Comparison of ENCODE assay signal across 9 mouse cellular contexts in genomic region chr11:81152021-81152385, GRCm38 (mm10).
A peak's percentile ranks its signal among the peaks of the same experiment; 100 is the strongest.
DNase-seq lines count a peak whose midpoint lies in the region; ATAC-seq and TF ChIP-seq lines count a peak whose summit lies in the region.
"Had no signal": no experiment of that assay in that cellular context is flagged by ENCODE, and none has a peak within 500 bp of the region (broad histone marks: within the 10 kb centered on the region; RNA-seq: fewer than 3 reads in every experiment).

No protein-coding gene starts in this region.

- no peaks in the 10 kb centered on the region for H3K4me1 ChIP-seq in G1E (ENCODE audit: insufficient read depth, low read depth, low read length)
- peaks cover 8 to 23% of the 10 kb centered on the region in 2 experiments; a peak in 3 of 4 replicates for H3K4me1 ChIP-seq in heart, embryonic 14.5 days (ENCODE audit: control insufficient read depth in 2 of 2, insufficient read depth in 2 of 2, low read length in 2 of 2)
- H3K4me1 ChIP-seq in stomach, embryonic 15.5 days = peaks cover 23% of the 10 kb centered on the region

- TF ChIP-seq CTCF in G1E (IDR thresholded peaks at IDR 0.05; ENCODE audit: low read depth, low read length) = no peak

- WGBS in heart, embryonic 14.5 days = under 1% methylated on average over 35 of the region's 42 CpGs
- WGBS in stomach, embryonic 15.5 days = under 1% methylated on average over 41 of the region's 42 CpGs

- peak overlapping the region; percentile 48 for H3K9ac ChIP-seq in heart, embryonic 14.5 days (ENCODE audit: low read length)
- no peak overlapping the region for H3K9ac ChIP-seq in stomach, embryonic 15.5 days

- H3K9me3 ChIP-seq in G1E (replicated peaks) = peaks cover 79% of the 10 kb centered on the region
- H3K9me3 ChIP-seq in heart, embryonic 14.5 days (ENCODE audit: control insufficient read depth, low read length) = no peaks in the 10 kb centered on the region
- H3K9me3 ChIP-seq in stomach, embryonic 15.5 days = no peaks in the 10 kb centered on the region

- peak overlapping the region; percentile 9; the same call in 1 of the 2 replicates for H3K4me3 ChIP-seq in G1E (ENCODE audit: low read depth, low read length)
- H3K4me3 ChIP-seq in heart, embryonic 14.5 days (ENCODE audit: control insufficient read depth in 1 of 2, insufficient read depth in 1 of 2, low read depth in 1 of 2, low read length in 2 of 2) = peak overlapping the region; percentile 48 to 53
- peak overlapping the region; percentile 46 for H3K4me3 ChIP-seq in stomach, embryonic 15.5 days (replicated peaks)
- H3K4me3 ChIP-seq: erythroblast, embryonic 14.5 days had no signal

- H3K36me3 ChIP-seq in G1E (replicated peaks) = no peaks in the 10 kb centered on the region
- no peaks in the 10 kb centered on the region for H3K36me3 ChIP-seq in heart, embryonic 14.5 days (ENCODE audit: control insufficient read depth, insufficient read depth, low read length)
- H3K36me3 ChIP-seq in stomach, embryonic 15.5 days = no peaks in the 10 kb centered on the region

- peak; percentile 22 to 65 for DNase-seq in adrenal gland, adult (ENCODE audit: inconsistent age in 2 of 2, low spot score in 1 of 2)
- no peak for DNase-seq in adrenal gland, adult 8-10 months
- no peak for DNase-seq in G1E (ENCODE audit: low spot score)
- DNase-seq in embryo, embryonic 11.5 days (ENCODE audit: low read depth, low spot score) = peak; percentile 37
- peak; percentile 67 to 81 for DNase-seq in layer of hippocampus, postnatal 10 days (ENCODE audit: low spot score in 2 of 2)
- DNase-seq in lung, postnatal 4 days = peak; percentile 24 to 53

- peak overlapping the region; percentile 90 for H3K4me2 ChIP-seq in heart, embryonic 14.5 days (ENCODE audit: low read length)
- H3K4me2 ChIP-seq in stomach, embryonic 15.5 days = peak overlapping the region; percentile 95

- H3K27me3 ChIP-seq in G1E (ENCODE audit: insufficient read depth, low read length) = no peaks in the 10 kb centered on the region
- H3K27me3 ChIP-seq in heart, embryonic 14.5 days (ENCODE audit: control insufficient read depth, insufficient read depth, low read length) = peaks cover 81% of the 10 kb centered on the region
- H3K27me3 ChIP-seq in stomach, embryonic 15.5 days (replicated peaks) = peaks cover 59% of the 10 kb centered on the region

- H3K27ac ChIP-seq in heart, embryonic 14.5 days (replicated peaks in 1 of 2; ENCODE audit: control insufficient read depth in 1 of 2, insufficient read depth in 1 of 2, low read depth in 2 of 2, low read length in 2 of 2) = no peak overlapping the region
- no peak overlapping the region for H3K27ac ChIP-seq in stomach, embryonic 15.5 days

- no peak for ATAC-seq in G1E (ENCODE audit: extremely low read depth, insufficient number of reproducible peaks, low FRiP score, poor library complexity, severe bottlenecking)
- ATAC-seq in heart, embryonic 14.5 days (ENCODE audit: insufficient number of reproducible peaks, insufficient read depth, low FRiP score, low read depth) = no peak
- ATAC-seq in stomach, embryonic 15.5 days (ENCODE audit: insufficient read depth, low FRiP score, low read depth) = no peak

Comparison
In these comparisons a context has a peak if more than half of its experiments do, and no peak if none do; other contexts are left out.
1. DNase-seq: peak in adrenal gland, adult (2 of 2), embryo, embryonic 11.5 days (single experiment), layer of hippocampus, postnatal 10 days (2 of 2) and lung, postnatal 4 days (2 of 2); none in adrenal gland, adult 8-10 months (single experiment) and G1E (single experiment).
2. Peak in every context shown above with its lines, with median percentiles within 50 percentile points of each other: H3K4me3 ChIP-seq.